Mouse (Mus musculus): ENCODE data around the gene Srrm4. TPM values are rescaled to one million over a fixed set of nuclear protein-coding genes. Genes with fewer than 3 reads are reported as not detected.

Srrm4 gene
- polyA plus RNA-seq, 1 experiment from 2014 or later = 23.6 TPM

GRCm38 (mm10) chr5:116389321-116389720, 202.3 kb downstream of the Srrm4 start:
- Histone ChIP-seq H3K9ac (no peak overlapping the region), H3K36me3 (no peaks in the 10 kb centered on the region), H3K27me3 (no peaks in the 10 kb centered on the region), H3K4me1 (replicated peaks) (peaks cover 11% of the 10 kb centered on the region; the same call in 1 of the 2 replicates), H3K27ac (peak overlapping the region; percentile 20; the same call in 1 of the 2 replicates), H3K9me3 (no peaks in the 10 kb centered on the region), H3K4me2 (no peak overlapping the region), H3K4me3 (no peak overlapping the region)
- WGBS = 82% methylated on average over 4 of the region's 4 CpGs
- ATAC-seq (ENCODE audit: low FRiP score) = no peak

Other genes starting within 250 kb of the Srrm4 start
- 5.3 and 6.1 TPM in 2 replicates for gene Hspb8, start 169.0 kb downstream of the Srrm4 start, polyA plus RNA-seq (2015; fragmentation: Nextera tagmentation; extraction: Ambion mirVana)